Mouse (Mus musculus): ENCODE results near the gene 2810004N23Rik.

The 2810004N23Rik gene

GRCm38 (mm10) chr8:124862321-124863162 lies at the start of gene 2810004N23Rik, which contains the start of gene Gnpat:
2810004N23Rik (minus strand) TSS chr8:124863120.
Gnpat (plus strand) TSS chr8:124863033.
- DNase-seq (ENCODE audit: low read depth, low spot score): peak; percentile 90

GRCm38 (mm10) chr8:124911938-124912872 lies 49.3 kb upstream of the 2810004N23Rik start:
- no peak for DNase-seq (ENCODE audit: low read depth, low spot score)

- no peak for DNase-seq (ENCODE audit: low read depth, low spot score)
Measured at GRCm38 (mm10) chr8:124910349-124910748, 47.4 kb upstream of the 2810004N23Rik start.

GRCm38 (mm10) chr8:124909936-124910335 lies 47.0 kb upstream of the 2810004N23Rik start:
- no peak for DNase-seq (ENCODE audit: low read depth, low spot score)

- no peak for DNase-seq (ENCODE audit: low read depth, low spot score)
Measured at GRCm38 (mm10) chr8:124905482-124905881, 42.6 kb upstream of the 2810004N23Rik start.

- DNase-seq (ENCODE audit: low read depth, low spot score): no peak
Measured at GRCm38 (mm10) chr8:124903198-124903597, 40.3 kb upstream of the 2810004N23Rik start.

GRCm38 (mm10) chr8:124898251-124898905 lies 35.5 kb upstream of the 2810004N23Rik start:
- DNase-seq (ENCODE audit: low read depth, low spot score): no peak

GRCm38 (mm10) chr8:124897386-124898250 lies 34.7 kb upstream of the 2810004N23Rik start, which contains the start of the genes Exoc8 and Sprtn:
Exoc8 (minus strand) TSS chr8:124897705.
Sprtn (plus strand) TSS chr8:124897886.
- DNase-seq (ENCODE audit: low read depth, low spot score): peak; percentile 95

- DNase-seq (ENCODE audit: low read depth, low spot score): peak; percentile 58
Measured at GRCm38 (mm10) chr8:124896632-124897385, 33.9 kb upstream of the 2810004N23Rik start.

GRCm38 (mm10) chr8:124896010-124896631 lies 33.2 kb upstream of the 2810004N23Rik start:
- no peak for DNase-seq (ENCODE audit: low read depth, low spot score)

GRCm38 (mm10) chr8:124892596-124892995 lies 29.7 kb upstream of the 2810004N23Rik start:
- no peak for DNase-seq (ENCODE audit: low read depth, low spot score)

- DNase-seq (ENCODE audit: low read depth, low spot score): no peak
Measured at GRCm38 (mm10) chr8:124888385-124888784, 25.5 kb upstream of the 2810004N23Rik start.

- peak; percentile 50 for DNase-seq (ENCODE audit: low read depth, low spot score)
Measured at GRCm38 (mm10) chr8:124878946-124879526, 16.1 kb upstream of the 2810004N23Rik start.

- DNase-seq (ENCODE audit: low read depth, low spot score): no peak
Measured at GRCm38 (mm10) chr8:124878141-124878540, 15.2 kb upstream of the 2810004N23Rik start.

- DNase-seq (ENCODE audit: low read depth, low spot score): no peak
Measured at GRCm38 (mm10) chr8:124872690-124873089, 9.8 kb upstream of the 2810004N23Rik start.

GRCm38 (mm10) chr8:124872081-124872480 lies 9.2 kb upstream of the 2810004N23Rik start:
- no peak for DNase-seq (ENCODE audit: low read depth, low spot score)

- no peak for DNase-seq (ENCODE audit: low read depth, low spot score)
Measured at GRCm38 (mm10) chr8:124871474-124871873, 8.6 kb upstream of the 2810004N23Rik start.

- no peak for DNase-seq (ENCODE audit: low read depth, low spot score)
Measured at GRCm38 (mm10) chr8:124869708-124870107, 6.8 kb upstream of the 2810004N23Rik start.

- no peak for DNase-seq (ENCODE audit: low read depth, low spot score)
Measured at GRCm38 (mm10) chr8:124867126-124867525, 4.2 kb upstream of the 2810004N23Rik start.

Measured in retina, postnatal 7 days (tissue).